Mouse (Mus musculus): ENCODE data around the gene Layn.

Gene Layn

GRCm38 (mm10) chr9:51081614-51082013, 4.7 kb upstream of the Layn start:
- TF ChIP-seq POU5F1 (IDR thresholded peaks at IDR 0.05; ENCODE audit: borderline replicate concordance, low read length) (no peak), NANOG (IDR thresholded peaks at IDR 0.05; ENCODE audit: borderline replicate concordance, low read length) (no peak), CTCF (conservative IDR thresholded peaks at IDR 0.05; ENCODE audit: low read length) (no peak)
- peaks cover 20% of the 10 kb centered on the region for H3K27me3 ChIP-seq (ENCODE audit: insufficient read depth, low read length)
- H3K36me3 ChIP-seq (ENCODE audit: insufficient read depth, low read length) = no peaks in the 10 kb centered on the region
- H3K4me3 ChIP-seq (replicated peaks; ENCODE audit: low read length) = no peak overlapping the region
- H3K9me3 ChIP-seq (ENCODE audit: low read length) = no peaks in the 10 kb centered on the region
- H3K4me1 ChIP-seq (replicated peaks; ENCODE audit: low read depth, low read length) = peaks cover 10% of the 10 kb centered on the region

- Histone ChIP-seq H3K4me3 (replicated peaks; ENCODE audit: low read length) (peak overlapping the region; percentile 81), H3K36me3 (ENCODE audit: insufficient read depth, low read length) (no peaks in the 10 kb centered on the region), H3K4me1 (replicated peaks; ENCODE audit: low read depth, low read length) (peaks cover 22% of the 10 kb centered on the region), H3K27me3 (ENCODE audit: insufficient read depth, low read length) (peaks cover 48% of the 10 kb centered on the region), H3K9me3 (ENCODE audit: low read length) (no peaks in the 10 kb centered on the region)
- TF ChIP-seq CTCF (conservative IDR thresholded peaks at IDR 0.05; ENCODE audit: low read length) (no peak), NANOG (IDR thresholded peaks at IDR 0.05; ENCODE audit: borderline replicate concordance, low read length) (no peak), POU5F1 (IDR thresholded peaks at IDR 0.05; ENCODE audit: borderline replicate concordance, low read length) (no peak)
These were observed 455 bp downstream of the Layn start for GRCm38 (mm10) chr9:51076300-51076978.

- TF ChIP-seq CTCF (conservative IDR thresholded peaks at IDR 0.05; ENCODE audit: low read length) = no peak
- TF ChIP-seq NANOG (IDR thresholded peaks at IDR 0.05; ENCODE audit: borderline replicate concordance, low read length) = no peak
- no peak for TF ChIP-seq POU5F1 (IDR thresholded peaks at IDR 0.05; ENCODE audit: borderline replicate concordance, low read length)
- no peaks in the 10 kb centered on the region for H3K9me3 ChIP-seq (ENCODE audit: low read length)
- no peaks in the 10 kb centered on the region for H3K36me3 ChIP-seq (ENCODE audit: insufficient read depth, low read length)
- H3K4me3 ChIP-seq (replicated peaks; ENCODE audit: low read length) = peak overlapping the region; percentile 51
- H3K4me1 ChIP-seq (replicated peaks; ENCODE audit: low read depth, low read length) = peaks cover 22% of the 10 kb centered on the region
- peaks cover 48% of the 10 kb centered on the region for H3K27me3 ChIP-seq (ENCODE audit: insufficient read depth, low read length)
These were observed 1.1 kb downstream of the Layn start for GRCm38 (mm10) chr9:51075780-51076179.

GRCm38 (mm10) chr9:51070801-51071200, 6.1 kb downstream of the Layn start:
- Histone ChIP-seq H3K9me3 (ENCODE audit: low read length) (no peaks in the 10 kb centered on the region), H3K27me3 (ENCODE audit: insufficient read depth, low read length) (peaks cover 26% of the 10 kb centered on the region)
- TF ChIP-seq POU5F1 (IDR thresholded peaks at IDR 0.05; ENCODE audit: borderline replicate concordance, low read length) = no peak
- no peak for TF ChIP-seq CTCF (conservative IDR thresholded peaks at IDR 0.05; ENCODE audit: low read length)
- TF ChIP-seq NANOG (IDR thresholded peaks at IDR 0.05; ENCODE audit: borderline replicate concordance, low read length) = no peak

GRCm38 (mm10) chr9:51068202-51068601, 8.7 kb downstream of the Layn start:
- Histone ChIP-seq H3K36me3 (ENCODE audit: insufficient read depth, low read length) (no peaks in the 10 kb centered on the region), H3K9me3 (ENCODE audit: low read length) (no peaks in the 10 kb centered on the region), H3K4me3 (replicated peaks; ENCODE audit: low read length) (no peak overlapping the region), H3K27me3 (ENCODE audit: insufficient read depth, low read length) (0 out of 2 replicates have a peak, but pooled peaks cover 4% of the 10 kb centered on the region), H3K4me1 (replicated peaks; ENCODE audit: low read depth, low read length) (no peaks in the 10 kb centered on the region)
- TF ChIP-seq CTCF (conservative IDR thresholded peaks at IDR 0.05; ENCODE audit: low read length) = no peak
- TF ChIP-seq POU5F1 (IDR thresholded peaks at IDR 0.05; ENCODE audit: borderline replicate concordance, low read length) = no peak
- no peak for TF ChIP-seq NANOG (IDR thresholded peaks at IDR 0.05; ENCODE audit: borderline replicate concordance, low read length)

More at GRCm38 (mm10) chr9:51070801-51071200, 6.1 kb downstream of the Layn start:
- Histone ChIP-seq H3K4me3 (replicated peaks; ENCODE audit: low read length) (no peak overlapping the region), H3K36me3 (ENCODE audit: insufficient read depth, low read length) (no peaks in the 10 kb centered on the region), H3K4me1 (replicated peaks; ENCODE audit: low read depth, low read length) (peaks cover 6% of the 10 kb centered on the region)

- Histone ChIP-seq H3K36me3 (ENCODE audit: insufficient read depth, low read length) (no peaks in the 10 kb centered on the region), H3K4me3 (replicated peaks; ENCODE audit: low read length) (no peak within 1 kb of the TSS), H3K9me3 (ENCODE audit: low read length) (no peaks in the 10 kb centered on the region), H3K4me1 (replicated peaks; ENCODE audit: low read depth, low read length) (no peaks in the 10 kb centered on the region), H3K27me3 (ENCODE audit: insufficient read depth, low read length) (no peaks in the 10 kb centered on the region)
- no peak for TF ChIP-seq POU5F1 (IDR thresholded peaks at IDR 0.05; ENCODE audit: borderline replicate concordance, low read length)
- no peak for TF ChIP-seq CTCF (conservative IDR thresholded peaks at IDR 0.05; ENCODE audit: low read length)
- TF ChIP-seq NANOG (IDR thresholded peaks at IDR 0.05; ENCODE audit: borderline replicate concordance, low read length) = no peak
These were observed 16.3 kb downstream of the Layn start, which contains the start of gene Btg4 for GRCm38 (mm10) chr9:51060601-51061000. Gene Btg4 (plus strand): TSS chr9:51060901.

GRCm38 (mm10) chr9:51058951-51059521, 17.9 kb downstream of the Layn start:
- H3K9me3 ChIP-seq (ENCODE audit: low read length) = no peaks in the 10 kb centered on the region

GRCm38 (mm10) chr9:51056360-51057324, 20.3 kb downstream of the Layn start:
- no peaks in the 10 kb centered on the region for H3K36me3 ChIP-seq (ENCODE audit: insufficient read depth, low read length)

More at GRCm38 (mm10) chr9:51058951-51059521, 17.9 kb downstream of the Layn start:
- TF ChIP-seq POU5F1 (IDR thresholded peaks at IDR 0.05; ENCODE audit: borderline replicate concordance, low read length) (no peak), CTCF (conservative IDR thresholded peaks at IDR 0.05; ENCODE audit: low read length) (no peak), NANOG (IDR thresholded peaks at IDR 0.05; ENCODE audit: borderline replicate concordance, low read length) (no peak)
- Histone ChIP-seq H3K4me1 (replicated peaks; ENCODE audit: low read depth, low read length) (no peaks in the 10 kb centered on the region), H3K4me3 (replicated peaks; ENCODE audit: low read length) (no peak overlapping the region), H3K27me3 (ENCODE audit: insufficient read depth, low read length) (no peaks in the 10 kb centered on the region), H3K36me3 (ENCODE audit: insufficient read depth, low read length) (no peaks in the 10 kb centered on the region)

More at GRCm38 (mm10) chr9:51056360-51057324, 20.3 kb downstream of the Layn start:
- TF ChIP-seq NANOG (IDR thresholded peaks at IDR 0.05; ENCODE audit: borderline replicate concordance, low read length) (no peak), POU5F1 (IDR thresholded peaks at IDR 0.05; ENCODE audit: borderline replicate concordance, low read length) (no peak), CTCF (conservative IDR thresholded peaks at IDR 0.05; ENCODE audit: low read length) (no peak)
- H3K4me3 ChIP-seq (replicated peaks; ENCODE audit: low read length) = no peak overlapping the region
- H3K4me1 ChIP-seq (replicated peaks; ENCODE audit: low read depth, low read length) = no peaks in the 10 kb centered on the region
- H3K9me3 ChIP-seq (ENCODE audit: low read length) = no peaks in the 10 kb centered on the region
- H3K27me3 ChIP-seq (ENCODE audit: insufficient read depth, low read length) = no peaks in the 10 kb centered on the region

Data from E14TG2a.4 (cell line).